Mouse (Mus musculus): ENCODE results near the gene Usp43. TPM values are rescaled to one million over a fixed set of nuclear protein-coding genes. Genes with fewer than 3 reads are reported as not detected.

Gene Usp43
- total and polyA plus RNA-seq, 3 experiments: 0.05 TPM; not detected in 2

DNA sequence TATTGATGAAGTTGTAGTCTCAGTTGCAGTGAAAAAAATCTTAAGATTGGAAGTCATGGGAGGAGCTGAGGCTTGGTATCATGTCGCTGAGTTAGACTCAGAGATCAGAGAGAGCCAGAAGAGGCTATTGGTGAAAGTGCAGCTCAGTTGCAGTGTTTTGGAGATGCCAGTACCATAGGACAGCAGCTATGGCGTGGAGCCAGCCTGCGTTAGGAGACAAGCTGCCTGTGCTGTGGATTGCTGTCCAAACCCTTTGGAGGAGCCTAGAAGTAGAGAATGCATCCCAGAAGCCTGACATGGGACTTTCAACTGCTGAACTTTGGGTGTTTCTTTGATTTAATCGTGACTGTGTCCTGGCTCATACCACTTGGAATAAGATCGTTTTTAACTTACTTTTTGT is 90.1 kb downstream of the Usp43 start:
- Histone ChIP-seq H3K4me1 (ENCODE audit: insufficient read depth, low read depth, low read length) (no peaks in the 10 kb centered on the region), H3K27me3 (ENCODE audit: insufficient read depth, low read length) (no peaks in the 10 kb centered on the region), H3K36me3 (replicated peaks) (no peaks in the 10 kb centered on the region), H3K4me3 (ENCODE audit: low read depth, low read length) (no peak overlapping the region), H3K9me3 (replicated peaks) (peaks cover 34% of the 10 kb centered on the region)
- no peak for ATAC-seq (ENCODE audit: extremely low read depth, insufficient number of reproducible peaks, low FRiP score, poor library complexity, severe bottlenecking)
- DNase-seq (ENCODE audit: low spot score): no peak
- TF ChIP-seq GATA2 (IDR thresholded peaks at IDR 0.05; ENCODE audit: borderline replicate concordance, low read depth, low read length) (no peak), GATA1 (IDR thresholded peaks at IDR 0.05; ENCODE audit: borderline replicate concordance, low read length) (no peak), POLR2AphosphoS5 (IDR thresholded peaks at IDR 0.05; ENCODE audit: insufficient replicate concordance, low read depth, low read length) (no peak), CTCF (IDR thresholded peaks at IDR 0.05; ENCODE audit: low read depth, low read length) (no peak), TAL1 (conservative IDR thresholded peaks at IDR 0.05; ENCODE audit: low read depth, low read length) (no peak)

- DNase-seq (ENCODE audit: low spot score): no peak
- Histone ChIP-seq H3K27me3 (ENCODE audit: insufficient read depth, low read length) (no peaks in the 10 kb centered on the region), H3K9me3 (replicated peaks) (peaks cover 39% of the 10 kb centered on the region), H3K4me3 (ENCODE audit: low read depth, low read length) (no peak overlapping the region), H3K4me1 (ENCODE audit: insufficient read depth, low read depth, low read length) (no peaks in the 10 kb centered on the region), H3K36me3 (replicated peaks) (no peaks in the 10 kb centered on the region)
- TF ChIP-seq CTCF (IDR thresholded peaks at IDR 0.05; ENCODE audit: low read depth, low read length) (no peak), POLR2AphosphoS5 (IDR thresholded peaks at IDR 0.05; ENCODE audit: insufficient replicate concordance, low read depth, low read length) (no peak), GATA2 (IDR thresholded peaks at IDR 0.05; ENCODE audit: borderline replicate concordance, low read depth, low read length) (no peak), GATA1 (IDR thresholded peaks at IDR 0.05; ENCODE audit: borderline replicate concordance, low read length) (no peak), TAL1 (conservative IDR thresholded peaks at IDR 0.05; ENCODE audit: low read depth, low read length) (no peak)
- ATAC-seq (ENCODE audit: extremely low read depth, insufficient number of reproducible peaks, low FRiP score, poor library complexity, severe bottlenecking): no peak
Observed at GRCm38 (mm10) chr11:67829530-67829929, 92.4 kb downstream of the Usp43 start.

- H3K27me3 ChIP-seq (ENCODE audit: insufficient read depth, low read length): no peaks in the 10 kb centered on the region
- H3K36me3 ChIP-seq (replicated peaks): no peaks in the 10 kb centered on the region
- DNase-seq (ENCODE audit: low spot score) (no peak), ATAC-seq (ENCODE audit: extremely low read depth, insufficient number of reproducible peaks, low FRiP score, poor library complexity, severe bottlenecking) (no peak)
- TF ChIP-seq TAL1 (conservative IDR thresholded peaks at IDR 0.05; ENCODE audit: low read depth, low read length) (no peak), POLR2AphosphoS5 (IDR thresholded peaks at IDR 0.05; ENCODE audit: insufficient replicate concordance, low read depth, low read length) (no peak), GATA1 (IDR thresholded peaks at IDR 0.05; ENCODE audit: borderline replicate concordance, low read length) (no peak), GATA2 (IDR thresholded peaks at IDR 0.05; ENCODE audit: borderline replicate concordance, low read depth, low read length) (no peak), CTCF (IDR thresholded peaks at IDR 0.05; ENCODE audit: low read depth, low read length) (no peak)
- H3K4me1 ChIP-seq (ENCODE audit: insufficient read depth, low read depth, low read length): no peaks in the 10 kb centered on the region
- H3K9me3 ChIP-seq (replicated peaks): peaks cover 43% of the 10 kb centered on the region
- no peak overlapping the region for H3K4me3 ChIP-seq (ENCODE audit: low read depth, low read length)
Observed at GRCm38 (mm10) chr11:67828360-67829059, 93.4 kb downstream of the Usp43 start.

DNA sequence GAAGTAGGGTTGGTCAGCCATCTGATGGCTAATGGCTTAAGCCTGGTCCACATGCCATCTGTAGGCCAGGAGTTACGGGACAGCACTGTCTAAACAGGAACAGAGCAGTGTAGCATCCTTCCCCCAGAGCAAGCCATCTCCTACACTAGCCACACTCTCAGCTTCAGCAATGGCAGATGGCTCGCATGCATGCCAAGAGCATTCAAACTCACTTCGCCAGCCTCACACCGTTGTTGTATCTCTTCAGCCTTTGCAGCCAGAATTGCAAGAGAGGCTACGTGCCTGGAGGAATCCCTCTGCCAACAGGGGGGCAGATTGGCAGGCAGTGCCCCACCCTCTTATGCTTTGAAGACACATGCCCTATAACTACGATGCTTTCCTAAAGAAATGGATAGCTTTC is 100.4 kb downstream of the Usp43 start:
- ATAC-seq (ENCODE audit: extremely low read depth, insufficient number of reproducible peaks, low FRiP score, poor library complexity, severe bottlenecking) (no peak), DNase-seq (ENCODE audit: low spot score) (no peak)
- Histone ChIP-seq H3K27me3 (ENCODE audit: insufficient read depth, low read length) (no peaks in the 10 kb centered on the region), H3K9me3 (replicated peaks) (peaks cover 39% of the 10 kb centered on the region), H3K36me3 (replicated peaks) (no peaks in the 10 kb centered on the region), H3K4me3 (ENCODE audit: low read depth, low read length) (no peak overlapping the region), H3K4me1 (ENCODE audit: insufficient read depth, low read depth, low read length) (no peaks in the 10 kb centered on the region)
- TF ChIP-seq CTCF (IDR thresholded peaks at IDR 0.05; ENCODE audit: low read depth, low read length) (no peak), GATA1 (IDR thresholded peaks at IDR 0.05; ENCODE audit: borderline replicate concordance, low read length) (no peak), TAL1 (conservative IDR thresholded peaks at IDR 0.05; ENCODE audit: low read depth, low read length) (no peak), POLR2AphosphoS5 (IDR thresholded peaks at IDR 0.05; ENCODE audit: insufficient replicate concordance, low read depth, low read length) (no peak), GATA2 (IDR thresholded peaks at IDR 0.05; ENCODE audit: borderline replicate concordance, low read depth, low read length) (no peak)

GRCm38 (mm10) chr11:67820221-67820620 is 101.7 kb downstream of the Usp43 start:
- no peak for ATAC-seq (ENCODE audit: extremely low read depth, insufficient number of reproducible peaks, low FRiP score, poor library complexity, severe bottlenecking)
- Histone ChIP-seq H3K27me3 (ENCODE audit: insufficient read depth, low read length) (no peaks in the 10 kb centered on the region), H3K36me3 (replicated peaks) (no peaks in the 10 kb centered on the region), H3K4me3 (ENCODE audit: low read depth, low read length) (no peak overlapping the region), H3K9me3 (replicated peaks) (peaks cover 45% of the 10 kb centered on the region), H3K4me1 (ENCODE audit: insufficient read depth, low read depth, low read length) (no peaks in the 10 kb centered on the region)
- no peak for TF ChIP-seq POLR2AphosphoS5 (IDR thresholded peaks at IDR 0.05; ENCODE audit: insufficient replicate concordance, low read depth, low read length)
- TF ChIP-seq GATA2 (IDR thresholded peaks at IDR 0.05; ENCODE audit: borderline replicate concordance, low read depth, low read length): no peak
- TF ChIP-seq TAL1 (conservative IDR thresholded peaks at IDR 0.05; ENCODE audit: low read depth, low read length): no peak
- no peak for TF ChIP-seq GATA1 (IDR thresholded peaks at IDR 0.05; ENCODE audit: borderline replicate concordance, low read length)
- TF ChIP-seq CTCF (IDR thresholded peaks at IDR 0.05; ENCODE audit: low read depth, low read length): no peak
- no peak for DNase-seq (ENCODE audit: low spot score)

DNA sequence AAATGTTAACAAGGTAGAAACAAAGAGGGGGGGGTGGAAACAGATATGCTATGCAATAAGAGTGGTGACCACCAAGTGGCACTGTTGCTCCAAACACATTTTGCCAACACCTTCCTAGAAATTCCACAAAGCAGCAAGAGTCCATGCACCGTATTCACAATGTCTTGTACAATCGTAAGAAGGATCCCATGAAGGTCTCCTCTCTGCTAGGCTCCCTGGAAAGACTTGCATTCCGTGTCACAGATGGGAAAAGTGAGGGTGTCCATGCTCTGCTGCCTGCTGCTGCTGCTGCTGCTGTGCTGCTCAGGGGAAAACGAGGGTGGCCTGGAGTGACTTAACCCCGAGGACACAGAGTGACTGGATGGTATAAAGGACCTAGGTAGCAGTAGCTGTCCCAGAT is 102.3 kb downstream of the Usp43 start:
- Histone ChIP-seq H3K36me3 (replicated peaks) (no peaks in the 10 kb centered on the region), H3K4me3 (ENCODE audit: low read depth, low read length) (no peak overlapping the region), H3K9me3 (replicated peaks) (peaks cover 47% of the 10 kb centered on the region), H3K27me3 (ENCODE audit: insufficient read depth, low read length) (no peaks in the 10 kb centered on the region), H3K4me1 (ENCODE audit: insufficient read depth, low read depth, low read length) (no peaks in the 10 kb centered on the region)
- no peak for TF ChIP-seq GATA2 (IDR thresholded peaks at IDR 0.05; ENCODE audit: borderline replicate concordance, low read depth, low read length)
- TF ChIP-seq TAL1 (conservative IDR thresholded peaks at IDR 0.05; ENCODE audit: low read depth, low read length): no peak
- TF ChIP-seq CTCF (IDR thresholded peaks at IDR 0.05; ENCODE audit: low read depth, low read length): no peak
- TF ChIP-seq POLR2AphosphoS5 (IDR thresholded peaks at IDR 0.05; ENCODE audit: insufficient replicate concordance, low read depth, low read length): no peak
- no peak for TF ChIP-seq GATA1 (IDR thresholded peaks at IDR 0.05; ENCODE audit: borderline replicate concordance, low read length)
- DNase-seq (ENCODE audit: low spot score): no peak
- ATAC-seq (ENCODE audit: extremely low read depth, insufficient number of reproducible peaks, low FRiP score, poor library complexity, severe bottlenecking): no peak

All from G1E (cell line).